Mouse (Mus musculus): ENCODE measurements around the gene Tenm3.

The Tenm3 gene

DNA sequence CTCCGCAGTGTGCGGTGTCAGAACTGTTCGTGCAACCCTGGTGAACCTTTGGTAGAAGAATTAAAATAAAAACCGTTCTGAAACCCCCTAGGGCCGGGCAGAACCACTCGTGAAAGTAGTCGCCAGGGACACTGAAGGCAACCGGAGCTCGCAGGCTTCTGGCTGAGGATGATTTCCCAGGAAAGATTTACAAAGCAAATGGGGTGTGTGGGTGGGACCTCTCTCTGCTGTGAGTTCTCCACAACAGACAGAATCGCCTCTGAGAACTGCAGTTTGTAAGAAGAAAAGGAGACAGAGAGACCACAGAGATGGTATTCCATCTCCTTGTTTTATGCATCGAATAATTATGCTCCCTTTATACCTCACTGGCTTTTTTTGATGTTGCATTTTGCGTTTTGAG is 122.4 kb downstream of the Tenm3 start:
- ChIA-PET POLR2A (interaction anchor here in 3 of 4 experiments (0.6 to 1.7 kb wide), 5 partner anchors 19 to 180 kb away, joined by 3 to 4 read pairs (median 3); partner anchors contain the start of gene Tenm3 (in 1 of the 3)), CTCF (no interaction called here)

DNA sequence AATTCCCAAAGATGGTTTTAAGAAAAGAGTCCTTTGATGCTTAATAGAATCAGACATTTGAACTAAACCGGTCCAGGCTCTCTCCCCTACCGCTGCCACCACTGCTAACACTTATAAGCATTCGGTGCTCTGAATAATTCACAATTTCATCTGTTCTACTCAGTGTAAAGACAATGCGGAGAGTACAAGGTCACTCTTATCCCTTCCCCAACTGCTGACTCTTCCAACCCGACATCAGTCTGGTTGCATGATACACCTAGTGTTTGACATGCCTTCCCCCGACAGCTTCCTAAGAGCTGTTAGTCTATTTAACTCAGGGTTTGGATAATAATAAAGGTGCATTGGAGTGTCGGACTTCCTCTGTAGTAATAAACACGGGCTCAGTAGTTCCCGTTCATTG is 128.1 kb downstream of the Tenm3 start:
- ChIA-PET POLR2A (interaction anchor here in 1 of 4 experiments (0.6 to 1.4 kb wide), 4 partner anchors 9 to 31 kb away, joined by 3 to 4 read pairs (median 4); no protein-coding TSS in a partner anchor), CTCF (interaction anchor here in 1 of 4 experiments (1.1 kb wide), 1 partner anchor 22 kb away, joined by 3 read pairs; no protein-coding TSS in a partner anchor)

DNA sequence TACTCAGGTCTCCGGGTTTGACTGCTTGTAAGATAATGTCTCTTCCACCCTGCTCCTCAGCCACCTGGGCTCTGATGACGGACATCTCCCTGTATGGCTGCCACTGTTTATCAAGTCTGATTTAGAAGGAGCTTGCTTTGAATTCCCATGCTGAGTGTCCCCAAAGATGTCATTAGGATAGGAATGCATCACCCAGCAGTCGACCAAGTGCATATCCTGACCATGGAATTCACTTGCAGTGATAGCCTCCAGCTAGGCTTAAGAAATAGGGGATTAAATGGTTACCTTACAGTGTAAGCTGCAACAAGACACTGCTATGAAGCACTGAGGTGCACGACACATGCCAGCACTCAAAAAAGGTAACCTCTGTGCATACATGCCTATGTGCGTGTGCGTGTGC is 137.1 kb downstream of the Tenm3 start:
- ChIA-PET POLR2A (interaction anchor here in 3 of 4 experiments (0.5 to 1.2 kb wide), 5 partner anchors 9 to 786 kb away, joined by 3 read pairs; no protein-coding TSS in a partner anchor), CTCF (interaction anchor here in 1 of 4 experiments (1.0 kb wide), 1 partner anchor 36 kb away, joined by 6 read pairs; no protein-coding TSS in a partner anchor)

DNA sequence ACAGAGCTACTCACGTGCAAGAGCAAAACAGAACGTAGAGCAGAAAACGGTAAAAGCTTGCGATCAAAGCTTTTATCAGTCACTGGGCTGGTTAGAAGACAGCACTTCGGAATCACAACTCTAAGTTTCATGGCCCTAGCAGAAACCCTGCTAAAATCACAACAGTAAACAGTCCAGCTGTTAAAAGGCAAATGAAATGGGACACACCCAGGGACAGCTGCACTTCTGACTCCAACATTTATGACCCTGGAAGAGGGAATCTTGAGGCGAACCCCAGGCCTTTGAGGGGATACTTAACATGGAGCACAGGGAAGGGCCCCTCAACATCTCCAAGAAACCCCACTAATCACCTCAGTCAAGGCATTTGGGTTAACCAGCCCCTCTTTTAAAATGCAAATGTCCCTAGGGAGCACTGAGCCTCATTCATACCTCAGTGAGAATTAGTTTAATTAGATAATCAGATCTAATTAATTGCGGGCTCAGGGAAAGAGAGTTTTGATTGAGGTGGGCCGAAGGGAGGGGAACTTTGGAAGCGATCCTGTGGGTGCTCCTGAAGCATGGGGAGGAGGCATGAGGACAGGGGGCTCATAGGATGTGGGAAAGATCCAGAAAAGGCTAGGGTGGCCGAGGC is 138.8 kb downstream of the Tenm3 start:
- CTCF ChIA-PET = interaction anchor here in 1 of 4 experiments (0.5 kb wide), 1 partner anchor 1014 kb away, joined by 3 read pairs; no protein-coding TSS in a partner anchor
- POLR2A ChIA-PET = interaction anchor here in 1 of 4 experiments (0.6 to 1.2 kb wide), 3 partner anchors 14 to 1579 kb away, joined by 3 read pairs; no protein-coding TSS in a partner anchor

DNA sequence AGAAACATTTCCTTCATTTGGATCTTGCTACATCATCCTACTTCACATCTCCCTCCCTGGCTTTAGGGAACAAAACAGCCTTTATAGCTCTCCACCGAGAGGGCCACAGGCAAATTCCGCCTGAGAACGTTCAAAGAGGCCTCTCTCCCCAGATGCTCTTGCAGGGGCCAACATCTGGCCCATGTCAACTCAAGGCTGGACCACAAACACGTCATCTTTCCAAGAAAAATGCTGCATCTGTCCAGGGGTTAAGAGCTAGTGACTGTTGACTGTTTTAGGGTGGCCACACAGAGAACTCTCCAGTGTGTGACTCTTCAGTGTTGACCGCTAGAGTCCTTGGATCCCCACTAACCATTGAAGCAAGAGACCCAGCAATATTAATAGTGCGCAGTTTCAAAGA is 139.3 kb downstream of the Tenm3 start:
- POLR2A ChIA-PET = interaction anchor here in 1 of 4 experiments (1.2 kb wide), 1 partner anchor 14 kb away, joined by 3 read pairs; no protein-coding TSS in a partner anchor

DNA sequence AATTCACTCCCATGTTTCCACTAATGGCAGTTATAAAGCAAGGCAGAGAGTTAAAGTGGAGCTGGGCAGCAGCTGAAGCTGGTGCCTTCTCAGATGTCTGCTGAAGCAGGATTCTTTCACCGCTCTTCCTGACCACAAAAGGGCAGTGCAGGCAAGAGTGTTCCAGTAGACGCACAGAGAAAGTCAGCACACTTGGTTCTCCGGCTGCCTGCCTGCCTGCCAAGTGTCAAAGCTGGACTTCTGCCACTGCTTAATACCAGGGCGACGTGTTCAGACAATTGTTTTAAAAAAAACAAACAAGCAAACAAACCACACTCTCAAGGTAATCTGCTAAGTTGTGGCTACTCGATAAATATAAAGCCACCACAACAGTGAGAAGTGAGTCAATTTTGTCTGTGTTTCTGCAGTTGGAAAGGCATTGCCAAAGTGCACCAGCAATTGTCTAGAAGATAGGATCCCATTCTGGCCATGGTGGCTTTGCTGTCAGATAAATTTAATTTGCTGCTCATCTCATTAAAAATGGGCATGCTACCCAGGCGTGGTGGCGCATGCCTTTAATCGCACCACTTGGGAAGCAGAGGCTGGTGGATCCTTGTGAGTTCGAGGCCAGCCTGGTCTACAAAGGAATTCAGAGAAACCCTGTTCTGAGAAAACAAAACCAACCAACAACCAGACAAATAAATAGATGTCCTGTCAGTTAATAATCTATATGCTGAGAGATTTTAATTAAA is 152.9 kb downstream of the Tenm3 start:
- POLR2A ChIA-PET = no interaction called here
- CTCF ChIA-PET = no interaction called here

More for the DNA sequence above, 139.3 kb downstream of the Tenm3 start:
- CTCF ChIA-PET = interaction anchor here in 1 of 4 experiments (0.5 kb wide), 1 partner anchor 1013 kb away, joined by 3 read pairs; no protein-coding TSS in a partner anchor

DNA sequence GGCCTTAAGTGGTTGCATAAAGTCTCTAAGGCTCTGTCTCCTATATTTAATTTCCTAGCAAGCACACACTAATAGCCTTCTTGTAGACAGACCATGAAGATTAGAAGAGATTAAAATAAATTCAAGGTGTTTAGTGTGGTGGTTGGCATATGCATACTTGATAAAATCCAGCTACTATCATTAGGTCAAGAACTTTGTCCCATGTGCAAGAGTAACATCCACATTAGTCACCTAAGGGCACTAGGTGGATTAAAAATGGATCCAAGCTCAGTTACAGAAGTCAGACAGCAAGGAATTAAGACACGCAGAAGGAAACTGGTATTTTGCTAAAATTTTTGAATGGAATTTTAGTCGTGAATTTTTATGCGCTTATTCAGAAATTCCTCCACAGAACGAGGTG is 155.0 kb downstream of the Tenm3 start:
- ChIA-PET POLR2A (no interaction called here), CTCF (no interaction called here)

DNA sequence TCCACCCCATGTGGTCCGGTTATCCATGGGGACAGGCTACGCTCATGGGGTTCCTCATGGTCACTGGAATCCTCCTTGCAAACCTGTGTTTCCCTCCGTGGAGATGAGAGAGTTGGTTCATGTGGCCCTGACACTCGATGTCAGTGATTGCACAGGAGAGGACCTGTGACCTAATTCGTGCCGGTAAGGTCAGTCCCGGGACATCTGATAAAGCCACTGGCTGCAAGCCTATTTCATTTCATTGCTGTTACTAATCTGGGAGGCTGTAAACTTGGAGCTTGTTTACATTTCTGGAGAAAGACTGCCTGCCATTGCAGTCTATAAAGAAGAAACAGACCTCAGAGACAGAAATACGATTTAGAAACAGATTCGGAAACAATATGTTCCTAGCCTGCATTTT is 155.6 kb downstream of the Tenm3 start:
- POLR2A ChIA-PET = no interaction called here
- CTCF ChIA-PET = no interaction called here

DNA sequence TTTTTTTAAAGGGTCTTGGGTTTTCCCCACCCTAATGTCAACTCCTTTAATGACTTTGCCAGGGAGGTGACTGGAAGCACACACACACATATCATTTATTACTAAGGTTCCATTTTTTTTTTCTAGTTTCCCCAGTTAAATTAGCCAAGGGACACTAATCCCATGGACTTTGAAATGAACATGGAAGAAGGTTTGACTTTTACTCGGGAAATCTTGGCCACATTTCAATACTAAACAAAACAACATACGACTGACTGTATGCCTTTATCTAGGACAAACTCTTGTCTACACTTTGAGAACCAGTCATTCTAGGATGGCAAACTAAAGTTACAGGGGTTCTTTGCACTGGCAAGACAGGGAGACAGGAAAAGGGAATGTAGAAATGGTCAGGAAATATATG is 170.3 kb downstream of the Tenm3 start:
- CTCF ChIA-PET = no interaction called here
- POLR2A ChIA-PET = no interaction called here

DNA sequence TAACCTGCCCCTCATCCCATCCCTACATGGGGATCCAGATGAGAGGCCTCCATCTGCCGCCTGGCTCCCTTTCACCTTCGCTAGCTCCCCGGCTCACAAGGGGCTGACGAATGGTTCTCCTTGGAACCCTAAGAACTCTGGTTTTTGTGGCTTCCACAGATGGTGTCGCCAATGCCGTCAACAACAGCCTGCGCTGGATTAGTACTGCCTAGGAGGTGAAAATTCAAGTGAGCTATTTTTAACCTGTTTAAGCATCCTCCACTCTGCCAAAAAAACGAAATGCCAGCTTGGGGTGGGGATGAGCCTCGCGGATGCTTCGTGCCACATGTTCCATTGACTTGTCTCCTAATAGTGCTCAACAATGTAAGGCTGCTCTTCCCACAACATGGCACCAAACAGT is 171.3 kb downstream of the Tenm3 start:
- CTCF ChIA-PET = no interaction called here

DNA sequence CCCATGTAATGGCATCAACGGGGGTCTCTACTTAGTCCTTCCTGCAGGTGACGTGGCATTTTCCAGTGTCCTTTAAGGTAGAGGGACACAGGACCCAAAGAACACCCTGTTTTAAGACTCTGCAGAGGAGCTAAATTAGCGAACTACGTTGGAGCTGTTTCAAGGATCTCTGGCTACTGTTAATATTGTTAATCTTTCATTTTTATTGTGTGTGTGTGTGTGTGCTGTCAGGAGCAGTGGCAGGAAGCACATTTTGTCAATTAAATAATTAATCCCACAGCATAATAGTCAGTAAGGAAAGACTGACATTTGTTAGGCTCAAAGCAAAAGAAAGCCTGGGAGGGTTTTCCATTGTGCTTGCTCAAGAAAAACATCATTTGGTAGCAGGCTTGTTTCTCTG is 172.4 kb downstream of the Tenm3 start:
- ChIA-PET POLR2A (interaction anchor here in 2 of 4 experiments (0.7 to 1.5 kb wide), 2 partner anchors 14 to 609 kb away, joined by 3 to 5 read pairs; no protein-coding TSS in a partner anchor), CTCF (no interaction called here)

More for the DNA sequence above, 171.3 kb downstream of the Tenm3 start:
- POLR2A ChIA-PET = interaction anchor here in 1 of 4 experiments (0.7 kb wide), 1 partner anchor 74 kb away, joined by 3 read pairs; no protein-coding TSS in a partner anchor

DNA sequence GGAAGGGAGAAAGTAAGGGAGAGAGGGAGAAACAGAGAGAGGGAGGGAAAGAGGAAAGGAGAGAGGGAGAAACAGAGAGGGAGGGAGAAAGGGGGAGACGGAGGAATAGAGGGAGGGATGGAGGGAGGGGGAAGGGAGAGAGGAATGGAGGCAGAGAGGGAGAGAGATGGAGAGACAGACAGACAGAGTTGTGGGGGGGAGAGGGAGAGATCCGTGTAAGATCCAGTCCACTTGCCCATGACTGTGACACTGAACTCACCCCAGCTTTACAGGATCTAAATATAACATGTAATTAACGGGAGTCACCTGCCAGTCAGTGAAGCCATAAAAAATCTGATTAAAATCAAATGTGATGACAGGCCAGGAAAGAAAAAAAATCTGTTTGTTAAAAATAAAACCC is 172.9 kb downstream of the Tenm3 start:
- ChIA-PET CTCF (no interaction called here), POLR2A (interaction anchor here in 2 of 4 experiments (0.7 to 1.5 kb wide), 2 partner anchors 15 to 609 kb away, joined by 3 to 5 read pairs; no protein-coding TSS in a partner anchor)

DNA sequence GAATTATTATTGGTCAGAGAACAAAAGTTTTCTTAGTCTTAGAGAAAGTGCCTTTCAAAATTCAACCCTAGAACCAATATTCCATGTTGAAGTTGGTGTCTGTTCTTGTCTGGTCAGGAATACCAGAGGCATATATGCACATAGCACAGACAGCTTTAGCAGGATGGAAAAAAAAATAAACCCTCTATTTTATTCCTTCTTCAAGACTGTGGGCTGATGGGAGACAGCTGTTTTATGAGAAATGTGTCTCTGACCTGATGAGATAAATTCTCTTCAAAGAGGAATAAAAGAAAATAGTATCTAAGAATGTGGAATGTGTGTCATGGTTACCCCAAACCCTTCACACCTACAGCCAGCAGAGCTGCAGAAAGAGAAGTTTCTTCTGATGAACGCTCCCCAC is 173.4 kb downstream of the Tenm3 start:
- CTCF ChIA-PET = no interaction called here
- POLR2A ChIA-PET = interaction anchor here in 1 of 4 experiments (1.5 kb wide), 1 partner anchor 15 kb away, joined by 5 read pairs; no protein-coding TSS in a partner anchor

DNA sequence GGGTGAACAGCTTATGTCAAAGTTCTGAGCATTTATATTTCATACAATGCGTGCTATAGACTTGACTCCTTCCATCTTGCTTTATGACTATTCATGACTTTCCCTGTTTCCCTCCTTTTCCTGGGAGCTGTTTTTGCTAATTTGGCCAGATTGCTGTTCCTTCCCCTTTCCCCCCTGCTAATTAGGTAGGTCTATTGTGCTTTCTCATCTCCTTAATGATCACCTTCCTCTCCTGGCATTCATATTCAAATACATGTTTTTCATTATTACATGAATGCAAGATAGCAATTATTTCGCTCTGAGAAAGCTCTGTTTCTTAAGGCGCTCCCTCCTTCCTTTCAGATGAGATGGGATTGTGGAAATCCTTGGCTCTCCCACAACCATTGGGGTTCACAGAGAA is 178.6 kb downstream of the Tenm3 start:
- ChIA-PET CTCF (interaction anchor here in 1 of 4 experiments (1.0 kb wide), 1 partner anchor 370 kb away, joined by 3 read pairs; no protein-coding TSS in a partner anchor), POLR2A (interaction anchor here in 1 of 4 experiments (1.4 to 1.8 kb wide), 2 partner anchors 10 to 16 kb away, joined by 3 to 5 read pairs; no protein-coding TSS in a partner anchor)

DNA sequence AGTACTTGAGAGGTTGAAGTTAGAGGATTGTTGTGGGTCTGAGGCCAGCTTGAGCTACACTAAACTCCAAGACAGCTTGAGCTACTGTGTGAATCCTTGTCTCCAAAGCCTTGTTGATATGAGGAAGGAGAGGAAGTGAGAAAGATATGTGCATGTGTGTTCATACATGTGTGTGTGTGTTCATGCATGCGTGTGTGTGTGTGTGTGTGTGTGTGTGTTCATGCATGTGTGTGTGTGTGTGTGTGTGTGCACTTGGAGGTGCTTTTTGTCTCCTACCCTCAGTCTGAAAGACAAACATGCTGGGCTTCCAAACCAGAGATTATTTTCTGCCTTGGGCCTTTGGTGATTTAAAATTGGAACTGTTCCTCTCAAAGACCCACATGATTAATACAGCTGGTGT is 184.5 kb downstream of the Tenm3 start:
- ChIA-PET POLR2A (no interaction called here), CTCF (interaction anchor here in 3 of 4 experiments (0.7 to 1.3 kb wide), 3 partner anchors 378 to 653 kb away, joined by 3 to 6 read pairs (median 3); no protein-coding TSS in a partner anchor)

DNA sequence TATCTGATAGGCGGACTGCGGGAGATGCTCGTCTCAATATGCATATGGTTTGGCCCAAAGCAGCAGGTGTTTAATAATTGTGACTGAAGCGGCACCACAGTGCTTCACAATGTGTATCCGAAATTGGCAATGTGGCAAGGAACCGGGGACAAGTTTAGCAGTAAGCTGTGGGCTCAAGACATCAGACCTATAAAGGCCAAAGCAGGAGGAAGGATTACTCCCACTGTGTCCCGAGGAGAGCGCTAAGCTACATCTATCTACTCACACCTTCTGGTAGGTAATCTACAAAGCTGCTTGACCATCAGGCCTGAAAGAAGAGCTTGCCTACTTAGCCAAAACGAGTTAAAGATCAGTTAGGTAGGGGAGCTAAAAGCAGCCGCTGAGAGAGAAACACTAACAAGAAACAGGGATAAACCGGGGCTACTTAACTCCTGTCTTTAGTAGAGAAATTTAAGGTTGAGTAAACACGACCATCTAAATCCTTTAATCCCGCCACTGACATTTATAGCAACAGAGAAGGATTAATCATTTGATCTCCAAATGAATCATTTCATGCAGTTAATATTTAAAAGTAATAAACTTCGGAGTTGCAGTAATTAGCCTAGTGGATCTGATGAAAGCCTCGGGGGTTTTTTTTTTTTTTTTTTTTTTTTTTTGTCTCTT is 188.2 kb downstream of the Tenm3 start:
- ChIA-PET CTCF (no interaction called here), POLR2A (no interaction called here)

DNA sequence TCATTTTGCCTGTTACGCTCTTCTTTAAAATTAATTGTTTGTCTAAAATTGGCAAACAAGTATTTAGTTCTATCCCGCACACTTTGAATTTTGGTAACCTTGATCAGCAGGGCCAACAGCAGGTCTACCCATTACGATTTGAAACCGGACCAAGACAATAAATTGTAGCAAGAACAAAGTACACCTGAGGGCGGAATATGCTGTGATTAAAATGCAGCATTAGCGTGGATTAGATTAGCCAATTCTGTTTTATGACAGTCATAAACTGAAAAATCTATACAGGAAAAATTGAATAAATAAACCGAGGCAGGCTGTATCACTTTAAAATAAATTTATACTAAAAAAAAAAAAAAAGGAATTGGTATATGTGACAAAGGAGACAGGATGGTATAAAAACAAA is 193.9 kb downstream of the Tenm3 start:
- POLR2A ChIA-PET = no interaction called here

DNA sequence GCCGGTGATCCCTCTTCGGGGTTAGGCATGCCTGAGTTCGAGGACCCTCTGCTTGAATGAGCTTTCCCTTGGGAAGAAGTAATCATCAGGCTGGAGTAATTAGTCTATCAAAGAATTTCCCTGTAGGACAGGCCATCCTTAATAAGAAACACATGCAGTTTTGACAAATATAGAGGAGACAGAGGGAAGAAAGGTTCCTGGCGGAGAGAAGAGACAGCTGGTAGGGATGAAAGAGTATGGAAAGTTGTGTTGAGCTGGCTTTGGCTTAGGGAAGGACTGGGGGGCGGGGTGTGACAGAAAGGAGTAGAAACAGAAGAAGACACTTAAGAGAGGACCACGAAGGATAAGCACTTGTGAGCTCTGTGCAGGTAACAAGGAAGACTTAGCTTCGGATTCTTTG is 194.3 kb downstream of the Tenm3 start:
- POLR2A ChIA-PET = interaction anchor here in 1 of 4 experiments (0.6 kb wide), 1 partner anchor 900 kb away, joined by 3 read pairs; no protein-coding TSS in a partner anchor

More for the DNA sequence above, 193.9 kb downstream of the Tenm3 start:
- CTCF ChIA-PET = no interaction called here

DNA sequence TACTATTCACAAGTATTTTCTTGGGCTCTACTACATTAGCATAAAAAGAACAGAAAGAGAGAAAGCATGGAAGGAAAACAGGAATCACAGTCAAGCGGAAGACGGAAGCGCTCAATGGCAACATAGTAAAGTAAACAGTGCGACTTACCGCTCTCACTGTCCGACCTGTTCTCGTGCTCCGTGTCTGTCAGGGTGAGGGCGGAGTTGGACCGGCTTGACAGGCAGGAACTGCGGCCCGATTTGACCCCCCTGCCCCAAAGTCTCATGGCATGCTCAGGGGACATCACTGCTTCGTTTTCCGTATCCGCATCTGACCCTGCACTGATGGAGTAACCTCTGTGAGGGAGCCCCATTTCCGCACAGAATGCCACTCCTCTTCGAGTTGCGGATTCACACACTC is 197.6 kb downstream of the Tenm3 start:
- POLR2A ChIA-PET = interaction anchor here in 1 of 4 experiments (0.6 kb wide), 1 partner anchor 191 kb away, joined by 4 read pairs; no protein-coding TSS in a partner anchor
- CTCF ChIA-PET = no interaction called here

More for the DNA sequence above, 194.3 kb downstream of the Tenm3 start:
- CTCF ChIA-PET = no interaction called here

Data from embryonic stem cell, embryonic (primary cell).